Mouse (Mus musculus) embryonic facial prominence, embryonic 12.5 days (tissue): ENCODE results near the gene Ms4a2. TPM values are rescaled to one million over a fixed set of nuclear protein-coding genes. Genes with fewer than 3 reads are reported as not detected.

Source experiments
- ATAC-seq: fragments of 200-750 bp; cut with Nextera tagmentation; 2 replicates; pipeline ENCODE4 v1.8.0; 2017; ENCODE audit not compliant: insufficient number of reproducible peaks, insufficient read depth, low FRiP score, low TSS enrichment
- H3K27ac ChIP-seq: fragments of 300-500 bp; sonication (generic); 2 replicates; pipeline ENCODE4 v1.5.1; 2016; ENCODE audit warnings: mild to moderate bottlenecking
- H3K27me3 ChIP-seq: fragments of 300-500 bp; sonication (generic); 2 replicates; pipeline ENCODE4 v1.6.1; 2016; ENCODE audit warnings: mild to moderate bottlenecking, moderate library complexity
- H3K36me3 ChIP-seq: fragments of 300-500 bp; sonication (generic); 2 replicates; pipeline ENCODE4 v1.6.1; 2016; ENCODE audit warnings: mild to moderate bottlenecking
- H3K4me1 ChIP-seq: fragments of 300-500 bp; sonication (generic); 2 replicates; pipeline ENCODE4 v1.6.1; 2016
- H3K4me2 ChIP-seq: fragments of 300-500 bp; sonication (generic); replicated peaks from 2 replicates; pipeline ENCODE4 v1.6.1; 2016; ENCODE audit warnings: mild to moderate bottlenecking, moderate library complexity
- H3K4me3 ChIP-seq: fragments of 300-500 bp; sonication (generic); 2 replicates; pipeline ENCODE4 v1.5.1; 2016; ENCODE audit warnings: mild to moderate bottlenecking
- H3K9ac ChIP-seq: fragments of 300-500 bp; sonication (generic); 2 replicates; pipeline ENCODE4 v1.6.1; 2016; ENCODE audit warnings: mild to moderate bottlenecking, moderate library complexity
- H3K9me3 ChIP-seq: fragments of 300-500 bp; sonication (generic); 2 replicates; pipeline ENCODE4 v1.6.1; 2016; ENCODE audit warnings: mild to moderate bottlenecking, moderate library complexity
- WGBS: fragments of 180-500 bp; shearing (Covaris S2); methylation state at CpG from one replicate; pipeline ENCODE4 v1.1.7; 2016; 5-methylcytosine and 5-hydroxymethylcytosine counted together
- polyA plus RNA-seq: library from polyadenylated mRNA; unstranded; fragments of >200 nt; fragmentation: Nextera tagmentation; extraction: Ambion mirVana; gene quantifications from 2 replicates; pipeline ENCODE4 v1.2.1, GENCODE M21; 2016

Ms4a2 gene
- polyA plus RNA-seq, 1 experiment from 2014 or later = 0.22 TPM

DNA sequence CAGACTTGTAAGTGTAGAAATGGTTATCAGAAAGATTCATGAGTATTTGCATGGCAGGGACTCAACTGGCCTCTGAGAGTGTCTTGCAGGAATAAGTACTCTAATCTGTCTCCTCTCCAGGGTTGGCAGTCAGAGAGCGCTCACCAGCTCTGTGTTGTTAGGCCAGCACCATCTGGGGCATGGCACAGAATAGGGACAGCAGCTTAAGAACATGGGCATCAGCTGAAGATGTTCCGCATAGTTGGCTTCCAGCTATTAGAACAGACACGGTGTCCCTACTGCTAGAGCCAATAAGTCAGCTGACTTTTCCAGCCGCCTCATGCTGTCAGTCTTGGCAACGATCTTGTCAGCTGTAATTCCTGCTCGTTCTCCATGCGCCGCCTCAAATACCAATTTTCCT lies 48.6 kb downstream of the Ms4a2 start:
- H3K4me3 ChIP-seq = no peak overlapping the region
- no peaks in the 10 kb centered on the region for H3K9me3 ChIP-seq
- H3K27ac ChIP-seq = no peak overlapping the region
- H3K27me3 ChIP-seq = no peaks in the 10 kb centered on the region
- H3K4me2 ChIP-seq = no peak overlapping the region
- H3K4me1 ChIP-seq = no peaks in the 10 kb centered on the region
- no peaks in the 10 kb centered on the region for H3K36me3 ChIP-seq
- no peak overlapping the region for H3K9ac ChIP-seq
- ATAC-seq = no peak
- WGBS = 85% methylated on average over 8 of the region's 8 CpGs

Other genes starting within 250 kb of the Ms4a2 start
- 2.1 and 3.0 TPM in 2 replicates for gene Ms4a4a, start 248.2 kb downstream of the Ms4a2 start, polyA plus RNA-seq
- gene Ms4a4c, start 218.9 kb downstream of the Ms4a2 start, polyA plus RNA-seq = 0.43 and 0.57 TPM in 2 replicates
- gene Ms4a4b, start 180.2 kb downstream of the Ms4a2 start, polyA plus RNA-seq = not detected in 2 replicates
- gene Ms4a6c, start 154.4 kb downstream of the Ms4a2 start, polyA plus RNA-seq = 2.4 and 3.7 TPM in 2 replicates
- not detected in 2 replicates for gene Gm8369, start 137.8 kb downstream of the Ms4a2 start, polyA plus RNA-seq
- gene Ms4a6b, start 107.2 kb downstream of the Ms4a2 start, polyA plus RNA-seq = 1.8 and 3.1 TPM in 2 replicates
- 0.98 and 1.6 TPM in 2 replicates for gene Ms4a4d, start 86.9 kb downstream of the Ms4a2 start, polyA plus RNA-seq
- gene Ms4a6d, start 18.9 kb downstream of the Ms4a2 start, polyA plus RNA-seq = 1.6 and 3.0 TPM in 2 replicates
- gene Ms4a3, start 17.1 kb upstream of the Ms4a2 start, polyA plus RNA-seq = not detected in 2 replicates
- gene Oosp2, start 36.8 kb upstream of the Ms4a2 start, polyA plus RNA-seq = not detected in 2 replicates
- not detected in 2 replicates for gene Oosp1, start 67.4 kb upstream of the Ms4a2 start, polyA plus RNA-seq
- gene Oosp3, start 73.3 kb upstream of the Ms4a2 start, polyA plus RNA-seq = not detected in 2 replicates
- not detected in 2 replicates for gene Gif, start 123.8 kb upstream of the Ms4a2 start, polyA plus RNA-seq
- gene Mrpl16, start 146.7 kb upstream of the Ms4a2 start, polyA plus RNA-seq = 45.6 and 48.1 TPM in 2 replicates
- gene Stx3, start 195.7 kb upstream of the Ms4a2 start, polyA plus RNA-seq = 8.4 and 9.0 TPM in 2 replicates
- not detected in 2 replicates for gene Olfr1417, start 215.5 kb upstream of the Ms4a2 start, polyA plus RNA-seq
- gene Olfr1418, start 237.3 kb upstream of the Ms4a2 start, polyA plus RNA-seq = not detected in 2 replicates